Mouse (Mus musculus) natural killer cell, adult 2 months (primary cell): Measurements from ENCODE around the gene Zfhx2.
"Not testable (repeated sequence)": the region's sequence is repeated elsewhere in the genome, so short reads cannot be mapped to it uniquely, and the experiment has no call there.

Experiments used
- DNase-seq, 2 experiments: peaks; one replicate each; pipeline ENCODE4 v3.0.0; 2022; ENCODE audit warnings: low spot score in 2 of 2

Gene Zfhx2

DNA sequence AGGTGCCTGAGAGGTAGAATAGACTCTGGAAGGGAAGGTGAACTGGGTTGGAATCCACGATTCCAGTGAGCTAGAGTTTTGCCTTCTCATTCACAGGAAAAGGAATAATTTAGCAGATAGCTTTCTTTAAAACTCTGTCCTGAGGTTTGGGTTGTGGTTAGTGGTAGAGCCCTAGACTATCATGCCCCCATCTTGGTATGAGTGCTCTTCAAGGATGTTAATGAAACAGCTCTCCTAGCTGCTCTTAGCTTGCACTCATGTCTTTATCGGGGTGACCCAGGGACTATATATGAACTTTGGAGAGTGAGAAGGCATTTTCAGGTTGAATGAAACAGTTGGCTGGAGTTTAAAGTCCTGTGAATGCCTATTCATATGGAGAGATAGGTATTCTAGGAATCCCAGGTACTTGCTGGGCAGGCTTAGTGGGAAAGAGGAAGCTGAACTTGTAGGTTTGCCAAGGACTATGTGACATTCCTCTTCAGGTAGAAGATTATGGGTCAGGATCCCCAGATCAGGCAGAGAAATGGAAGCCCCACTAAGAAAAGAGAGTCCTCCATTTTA, 44.1 kb downstream of the Zfhx2 start:
- DNase-seq = no peak

- not testable (repeated sequence) for DNase-seq
These were observed 48.4 kb downstream of the Zfhx2 start for GRCm38 (mm10) chr14:55043694-55044093.

DNA sequence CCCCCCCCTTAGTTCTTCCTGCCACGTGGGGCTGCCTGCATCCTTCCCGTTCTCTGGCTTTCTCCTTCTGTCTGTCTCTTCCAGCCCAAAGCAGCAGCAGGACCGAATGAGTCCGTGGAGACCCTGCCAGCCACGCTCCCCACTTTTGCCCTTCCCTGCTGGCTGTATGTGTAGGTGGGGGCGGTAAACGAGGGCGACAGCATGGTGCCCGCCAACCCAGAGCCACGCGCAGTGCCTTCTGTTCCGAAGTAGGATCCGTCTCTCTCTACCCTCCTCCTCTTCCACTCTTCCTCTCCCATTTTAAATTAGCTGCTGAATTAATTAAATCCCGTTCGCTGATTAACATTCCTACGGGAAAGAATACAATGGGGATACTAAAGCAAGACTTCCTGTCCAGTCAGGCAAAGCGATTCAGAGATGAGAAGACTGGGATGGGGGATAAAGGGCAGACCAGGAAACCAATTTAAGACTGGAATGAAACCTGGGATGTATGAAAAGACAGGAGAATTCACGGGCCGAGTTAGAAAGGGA, 59.4 kb downstream of the Zfhx2 start:
- no peak for DNase-seq

- DNase-seq = peak in 1 of 2 experiments; percentile 23
These were observed 63.0 kb downstream of the Zfhx2 start for GRCm38 (mm10) chr14:55029034-55029698.

- no peak for DNase-seq
These were observed 63.7 kb downstream of the Zfhx2 start for GRCm38 (mm10) chr14:55028333-55028835.

- no peak for DNase-seq
These were observed 64.5 kb downstream of the Zfhx2 start for GRCm38 (mm10) chr14:55027653-55028052.

GRCm38 (mm10) chr14:55027251-55027650, 64.9 kb downstream of the Zfhx2 start:
- no peak for DNase-seq

GRCm38 (mm10) chr14:55025527-55025926, 66.6 kb downstream of the Zfhx2 start:
- peak in 1 of 2 experiments; percentile 12 for DNase-seq

DNA sequence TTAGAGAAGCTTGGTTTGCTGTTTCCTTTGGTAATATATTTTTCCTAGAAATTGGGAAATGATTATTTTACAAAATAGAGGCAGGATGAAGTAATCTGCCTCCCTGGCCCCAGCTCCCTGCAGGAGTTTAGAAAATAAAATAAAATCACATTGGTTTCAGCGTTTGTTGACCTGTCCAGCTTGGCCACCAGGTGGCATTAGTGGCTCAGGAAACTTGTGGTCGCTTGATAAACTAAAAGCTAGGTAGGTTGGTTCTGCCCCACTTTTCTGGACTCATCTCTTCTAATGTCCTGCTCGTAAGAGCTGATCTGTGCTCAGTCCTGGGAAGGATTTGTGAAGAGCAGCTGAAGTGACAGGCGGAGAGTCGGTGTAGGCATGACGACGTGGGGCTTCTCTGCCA, 67.9 kb downstream of the Zfhx2 start:
- DNase-seq = peak; percentile 62 to 64

GRCm38 (mm10) chr14:55023011-55023410, 69.1 kb downstream of the Zfhx2 start:
- DNase-seq = no peak

DNA sequence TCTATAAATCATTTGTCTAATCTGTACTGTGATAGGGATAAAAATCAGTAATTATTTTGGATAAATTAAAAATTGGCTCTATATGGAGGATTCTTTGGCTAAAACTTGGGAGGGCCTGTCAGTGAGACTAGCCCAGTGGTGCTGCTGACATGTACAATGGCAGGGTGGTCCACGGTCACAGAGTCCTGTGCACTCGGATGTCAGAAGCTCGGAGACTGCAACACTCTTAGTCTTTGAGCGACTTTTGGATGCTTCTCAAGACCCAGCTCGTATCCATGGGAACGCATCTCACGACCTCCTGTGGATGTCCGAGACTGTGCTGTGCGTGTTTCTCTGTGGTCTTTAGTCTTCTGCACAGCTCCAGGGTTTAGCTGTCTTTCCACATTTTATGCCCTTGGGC, 71.7 kb downstream of the Zfhx2 start:
- no peak for DNase-seq

DNA sequence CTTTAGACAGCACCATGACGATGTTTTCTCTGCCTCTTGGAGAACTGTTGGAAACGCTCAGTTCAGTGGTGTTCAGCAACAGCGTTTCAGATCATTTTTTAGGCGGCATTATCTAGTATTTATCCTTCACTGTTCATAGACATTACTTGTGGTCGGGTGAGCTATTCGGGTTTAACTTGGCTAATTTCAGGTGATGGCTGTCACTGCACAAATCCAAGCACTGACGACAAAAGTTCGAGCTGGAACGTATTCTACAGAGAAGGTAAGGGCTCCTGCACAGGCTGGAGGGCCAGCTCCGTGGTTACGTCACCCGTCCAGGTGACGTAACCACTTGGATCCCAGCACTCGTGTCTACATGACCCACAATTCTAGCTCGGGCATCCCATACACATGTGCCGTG, 75.2 kb downstream of the Zfhx2 start:
- DNase-seq = no peak

DNA sequence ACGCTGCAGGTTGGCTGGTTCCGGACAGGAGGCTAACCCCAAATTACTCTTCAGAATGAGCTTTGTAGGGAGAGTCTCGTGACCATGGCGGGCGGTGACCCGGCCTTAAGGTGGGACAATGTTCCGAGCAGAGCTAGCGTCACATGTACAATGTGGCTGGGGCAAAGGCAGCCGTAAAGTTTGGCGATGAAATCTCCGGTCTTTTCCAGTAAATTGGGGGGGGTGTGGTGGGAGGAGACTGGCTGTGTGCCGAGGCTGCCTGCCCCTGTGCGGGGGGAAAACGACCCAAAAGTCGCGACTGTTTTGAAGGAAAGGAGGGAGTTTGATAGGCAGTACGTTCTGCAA, 76.4 kb downstream of the Zfhx2 start:
- no peak for DNase-seq

DNA sequence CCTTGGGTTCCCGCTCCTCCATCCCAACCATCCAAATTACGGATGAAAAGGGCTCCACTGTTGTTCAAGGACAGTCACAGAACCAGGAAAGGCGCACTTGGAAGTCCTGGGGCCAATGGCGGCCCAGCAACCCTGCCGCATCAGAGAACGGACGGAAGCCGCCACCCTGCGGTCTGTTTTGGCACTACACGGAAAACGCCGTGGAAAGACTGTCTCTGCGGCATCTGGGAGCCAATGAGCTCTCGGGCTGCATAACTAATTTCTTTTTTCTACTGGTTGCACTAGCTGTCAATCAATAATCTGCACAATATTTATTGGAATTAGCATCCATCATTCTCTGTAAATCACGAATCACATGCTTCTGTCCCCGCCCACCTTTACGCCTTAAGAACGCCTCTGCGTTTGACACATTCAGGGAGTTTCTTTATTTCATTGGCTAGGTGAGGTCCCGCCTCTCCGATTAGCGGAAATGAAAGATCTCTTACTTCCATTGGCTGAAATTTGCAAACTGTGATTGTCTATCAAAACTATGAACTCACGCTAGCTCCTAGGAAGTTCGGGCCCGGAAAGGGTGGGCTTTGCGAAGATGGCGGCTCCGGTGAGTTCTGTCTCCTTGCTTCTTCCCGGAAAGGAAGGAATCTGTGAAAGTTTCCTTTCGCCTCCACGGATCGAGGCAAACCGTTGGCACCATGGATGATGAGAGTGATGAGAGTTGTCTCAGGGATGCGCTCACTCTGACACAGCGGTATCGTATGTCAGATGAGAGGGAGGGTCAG, 76.9 kb downstream of the Zfhx2 start, which contains the start of gene Ngdn:
Ngdn (plus strand) TSS at position 464 of the 776 bp plus-strand sequence.
- DNase-seq = peak; percentile 97

GRCm38 (mm10) chr14:55014591-55014990, 77.5 kb downstream of the Zfhx2 start:
- DNase-seq = no peak

DNA sequence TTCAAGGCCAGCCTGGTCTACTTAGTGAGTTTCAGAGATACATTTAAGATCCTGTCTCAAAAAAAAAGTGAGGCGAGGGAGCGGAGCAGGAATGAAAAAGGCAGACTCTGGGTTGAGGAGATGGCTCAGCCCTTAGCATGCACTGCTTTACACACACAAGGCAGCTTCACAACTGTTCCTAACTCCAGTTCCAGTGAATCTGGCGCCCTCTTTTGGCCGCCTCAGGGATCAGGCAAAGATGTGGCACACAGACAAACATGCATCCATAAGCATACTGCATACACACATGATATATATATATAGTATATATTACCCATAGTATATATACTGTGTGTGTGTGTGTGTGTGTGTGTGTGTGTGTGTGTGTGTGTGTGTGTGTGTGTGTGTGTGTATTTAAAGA, 81.0 kb downstream of the Zfhx2 start:
- DNase-seq = no peak
